Mouse (Mus musculus) limb, embryonic 13.5 days (tissue): Measurements from ENCODE around the gene Zbtb45. TPM values are rescaled to one million over a fixed set of nuclear protein-coding genes. Genes with fewer than 3 reads are reported as not detected.

Experiments
- ATAC-seq: fragments of 200-750 bp; cut with Nextera tagmentation; 2 replicates; pipeline ENCODE4 v1.8.0; 2017; ENCODE audit warnings: low read depth, moderate number of reproducible peaks, moderate TSS enrichment; ENCODE audit not compliant: low FRiP score
- H3K27ac ChIP-seq: fragments of 300-500 bp; sonication (generic); 2 replicates; pipeline ENCODE4 v1.5.1; 2015; ENCODE audit warnings: inconsistent platforms, mild to moderate bottlenecking, moderate library complexity
- H3K27me3 ChIP-seq: fragments of 300-500 bp; sonication (generic); 2 replicates; pipeline ENCODE4 v1.6.1; 2015; ENCODE audit warnings: mild to moderate bottlenecking, inconsistent platforms
- H3K36me3 ChIP-seq: fragments of 300-500 bp; sonication (generic); 2 replicates; pipeline ENCODE4 v1.6.1; 2015; ENCODE audit warnings: inconsistent platforms, mild to moderate bottlenecking, moderate library complexity
- H3K4me1 ChIP-seq: fragments of 300-500 bp; sonication (generic); 2 replicates; pipeline ENCODE4 v1.6.1; 2015; ENCODE audit warnings: inconsistent platforms
- H3K4me2 ChIP-seq: fragments of 300-500 bp; sonication (generic); replicated peaks from 2 replicates; pipeline ENCODE4 v1.6.1; 2015; ENCODE audit warnings: inconsistent platforms, mild to moderate bottlenecking, moderate library complexity
- H3K4me3 ChIP-seq: fragments of 300-500 bp; sonication (generic); 2 replicates; pipeline ENCODE4 v1.5.1; 2015; ENCODE audit warnings: moderate library complexity, mild to moderate bottlenecking, inconsistent platforms
- H3K9ac ChIP-seq: fragments of 300-500 bp; sonication (generic); 2 replicates; pipeline ENCODE4 v1.6.1; 2015; ENCODE audit warnings: mild to moderate bottlenecking, inconsistent platforms
- H3K9me3 ChIP-seq: fragments of 300-500 bp; sonication (generic); 2 replicates; pipeline ENCODE4 v1.6.1; 2016; ENCODE audit warnings: inconsistent platforms
- WGBS: fragments of 180-500 bp; shearing (Covaris S2); methylation state at CpG from one replicate; pipeline ENCODE4 v1.1.7; 2015; 5-methylcytosine and 5-hydroxymethylcytosine counted together
- polyA plus RNA-seq: library from polyadenylated mRNA; unstranded; fragments of >200 nt; fragmentation: Nextera tagmentation; extraction: Ambion mirVana; gene quantifications from 2 replicates; pipeline ENCODE4 v1.2.1, GENCODE M21; 2015

The Zbtb45 gene
- polyA plus RNA-seq, 1 experiment from 2014 or later = 28.0 TPM

DNA sequence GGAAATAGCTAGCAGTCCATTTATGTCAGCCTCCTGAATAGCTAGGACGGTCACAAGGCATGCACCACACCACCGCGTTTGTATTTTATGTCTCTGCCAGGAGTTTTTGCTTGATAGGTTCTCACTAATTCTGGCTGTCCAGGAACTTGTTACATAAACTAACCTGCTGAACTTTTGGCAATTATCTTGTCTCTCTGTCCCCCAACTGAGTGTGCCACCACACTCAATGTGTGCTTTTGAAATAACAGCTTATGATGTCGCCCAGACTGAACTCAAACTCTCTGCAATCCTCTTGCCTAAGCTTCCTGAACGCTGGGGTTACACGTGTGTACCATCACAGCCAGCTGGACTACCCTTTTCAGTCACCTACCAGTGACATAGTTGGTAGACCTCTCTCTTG lies 32.7 kb upstream of the Zbtb45 start:
- Histone ChIP-seq H3K4me2 (no peak overlapping the region), H3K9me3 (0 out of 2 replicates have a peak, but pooled peaks cover 6% of the 10 kb centered on the region), H3K4me1 (peaks cover 24% of the 10 kb centered on the region), H3K4me3 (no peak overlapping the region), H3K27ac (no peak overlapping the region), H3K27me3 (peaks cover 53% of the 10 kb centered on the region), H3K9ac (no peak overlapping the region), H3K36me3 (no peaks in the 10 kb centered on the region)
- ATAC-seq = no peak
- WGBS = 79% methylated on average over 6 of the region's 6 CpGs

GRCm38 (mm10) chr7:13041256-13041655 lies 31.4 kb upstream of the Zbtb45 start:
- H3K27me3 ChIP-seq = peaks cover 53% of the 10 kb centered on the region
- H3K27ac ChIP-seq = no peak overlapping the region
- no peak overlapping the region for H3K4me2 ChIP-seq
- H3K4me3 ChIP-seq = no peak overlapping the region
- WGBS = 67% methylated on average over 1 of the region's 1 CpGs
- H3K36me3 ChIP-seq = peaks cover 3% of the 10 kb centered on the region
- H3K9ac ChIP-seq = no peak overlapping the region
- H3K9me3 ChIP-seq = 0 out of 2 replicates have a peak, but pooled peaks cover 6% of the 10 kb centered on the region
- H3K4me1 ChIP-seq = peaks cover 32% of the 10 kb centered on the region
- no peak for ATAC-seq

- ATAC-seq = no peak
- Histone ChIP-seq H3K27ac (no peak overlapping the region), H3K9me3 (0 out of 2 replicates have a peak, but pooled peaks cover 6% of the 10 kb centered on the region), H3K4me2 (peak overlapping the region; percentile 88), H3K4me1 (peaks cover 44% of the 10 kb centered on the region), H3K4me3 (peak overlapping the region; percentile 81), H3K9ac (peak overlapping the region; percentile 97), H3K36me3 (peaks cover 17% of the 10 kb centered on the region), H3K27me3 (peaks cover 37% of the 10 kb centered on the region)
- 89% methylated on average over 1 of the region's 1 CpGs for WGBS
These were observed 29.3 kb upstream of the Zbtb45 start for GRCm38 (mm10) chr7:13039181-13039580.

DNA sequence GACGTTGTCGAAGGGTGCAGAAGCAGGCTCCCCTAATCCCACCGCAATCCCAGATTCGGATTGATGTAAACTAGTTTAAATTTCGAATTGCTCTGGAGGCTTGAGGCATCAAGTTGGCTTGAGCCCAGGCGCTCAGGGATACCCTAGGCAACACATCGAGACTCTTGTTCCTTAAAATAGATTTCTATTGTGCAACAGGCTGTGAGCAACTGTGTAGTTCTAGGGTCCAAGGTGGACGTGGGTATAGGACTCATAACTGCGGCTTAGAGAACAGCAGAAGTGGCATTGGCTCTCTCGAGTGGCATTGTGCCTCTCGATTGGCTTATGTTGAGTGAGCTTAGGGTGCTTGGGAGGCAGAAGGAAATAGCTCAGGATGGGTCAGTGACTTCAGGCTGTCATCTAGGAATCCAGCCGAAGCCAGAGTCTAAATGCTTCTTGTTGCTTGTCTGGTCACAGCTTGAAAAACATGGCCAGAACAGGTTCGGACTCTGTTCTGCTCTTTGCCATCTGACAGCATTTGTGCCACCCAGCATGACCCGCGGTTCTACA lies 28.9 kb upstream of the Zbtb45 start:
- peak overlapping the region; percentile 88 for H3K4me2 ChIP-seq
- peaks cover 43% of the 10 kb centered on the region for H3K4me1 ChIP-seq
- 23% methylated on average over 15 of the region's 15 CpGs for WGBS
- peaks cover 32% of the 10 kb centered on the region for H3K27me3 ChIP-seq
- no peak for ATAC-seq
- peak overlapping the region; percentile 81 for H3K4me3 ChIP-seq
- H3K36me3 ChIP-seq = peaks cover 18% of the 10 kb centered on the region
- peak overlapping the region; percentile 97 for H3K9ac ChIP-seq
- 0 out of 2 replicates have a peak, but pooled peaks cover 6% of the 10 kb centered on the region for H3K9me3 ChIP-seq
- H3K27ac ChIP-seq = peak overlapping the region; percentile 99

DNA sequence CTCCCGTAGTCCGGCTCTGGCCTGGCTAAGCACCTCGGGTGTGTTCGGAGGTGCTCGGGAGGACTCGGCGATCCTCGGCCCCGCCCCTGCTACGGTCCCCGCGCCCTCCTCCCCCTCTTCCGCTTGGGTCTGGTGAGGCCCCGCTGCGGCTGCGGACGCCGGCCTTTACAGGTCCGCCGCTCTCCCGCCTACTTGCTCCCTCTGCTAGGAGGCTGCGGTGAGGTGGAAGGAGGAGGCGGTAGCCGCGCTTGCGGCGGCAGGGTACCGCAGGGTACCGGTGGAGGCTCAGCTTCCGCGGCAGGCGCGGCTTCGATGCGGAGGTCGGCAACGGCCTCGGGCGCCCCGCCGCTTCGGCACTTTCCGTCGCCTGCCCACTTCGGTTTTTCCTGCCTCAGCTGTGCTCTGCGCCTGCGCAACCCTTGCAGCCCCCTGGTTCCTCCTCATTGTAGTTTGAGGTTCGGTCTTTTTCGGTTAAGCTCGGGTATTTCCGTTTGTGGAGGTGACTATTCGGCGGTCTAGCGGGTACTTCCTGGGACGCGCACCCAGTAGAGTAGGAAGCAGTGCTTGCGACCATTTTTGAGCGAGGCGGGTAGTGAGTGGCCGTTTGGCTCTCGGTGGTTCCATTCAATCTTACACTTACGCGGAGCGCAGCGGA lies 28.2 kb upstream of the Zbtb45 start, which contains the start of gene Ube2m:
Gene Ube2m (minus strand): TSS at position 375 of the 655 bp plus-strand sequence.
- peaks cover 25% of the 10 kb centered on the region for H3K27me3 ChIP-seq
- H3K4me3 ChIP-seq = peak within 1 kb of the TSS; percentile 81
- peaks cover 24% of the 10 kb centered on the region for H3K36me3 ChIP-seq
- peak within 1 kb of the TSS; percentile 97 for H3K9ac ChIP-seq
- H3K27ac ChIP-seq = peak within 1 kb of the TSS; percentile 99
- peak within 1 kb of the TSS; percentile 88 for H3K4me2 ChIP-seq
- 0 out of 2 replicates have a peak, but pooled peaks cover 2% of the 10 kb centered on the region for H3K9me3 ChIP-seq
- peaks cover 44% of the 10 kb centered on the region for H3K4me1 ChIP-seq
- peak; percentile 92 for ATAC-seq
- WGBS = under 1% methylated on average over 56 of the region's 65 CpGs

DNA sequence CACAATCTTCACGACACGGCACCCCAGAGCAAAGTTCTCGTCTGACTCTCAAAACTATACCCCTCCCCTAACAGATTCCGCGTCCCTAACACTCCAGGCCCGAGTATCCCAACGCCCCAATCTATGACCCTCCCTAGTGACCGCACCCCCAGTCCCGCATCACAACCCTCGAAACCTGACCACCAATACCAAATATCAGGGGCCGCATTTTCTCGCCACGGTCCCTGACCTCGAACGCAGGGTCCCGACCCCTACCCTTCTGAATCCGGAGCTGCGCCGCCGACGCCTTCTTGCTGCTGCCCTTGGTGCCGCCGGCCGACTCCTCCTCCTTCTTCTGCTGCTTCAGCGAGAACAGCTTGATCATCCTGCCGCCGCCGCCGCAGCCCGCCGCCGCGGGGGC lies 27.5 kb upstream of the Zbtb45 start:
- no peak for ATAC-seq
- H3K4me2 ChIP-seq = peak overlapping the region; percentile 88
- WGBS = 1% methylated on average over 31 of the region's 33 CpGs
- H3K27me3 ChIP-seq = peaks cover 19% of the 10 kb centered on the region
- H3K36me3 ChIP-seq = peaks cover 29% of the 10 kb centered on the region
- peak overlapping the region; percentile 81 for H3K4me3 ChIP-seq
- H3K9me3 ChIP-seq = no peaks in the 10 kb centered on the region
- H3K27ac ChIP-seq = peak overlapping the region; percentile 99
- H3K4me1 ChIP-seq = peaks cover 47% of the 10 kb centered on the region
- peak overlapping the region; percentile 97 for H3K9ac ChIP-seq

DNA sequence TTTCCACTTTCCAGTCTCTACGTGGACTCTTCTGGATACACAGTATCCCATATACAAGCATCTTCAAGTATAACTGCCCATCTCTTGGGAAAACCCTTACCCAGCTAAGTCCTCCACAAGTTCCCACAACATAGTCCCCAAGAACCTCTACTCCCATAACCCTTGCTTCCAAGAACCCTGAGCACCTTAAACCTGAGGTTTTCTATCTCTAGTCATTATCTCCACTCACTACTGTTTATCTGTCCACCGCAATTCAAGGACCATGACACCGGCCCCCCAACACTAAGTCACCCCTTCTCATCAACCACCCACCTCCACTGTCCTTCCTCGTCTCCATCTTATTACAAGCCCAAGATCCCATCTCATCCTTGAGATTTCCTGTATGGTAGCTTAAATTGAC lies 27.0 kb upstream of the Zbtb45 start:
- Histone ChIP-seq H3K27me3 (peaks cover 13% of the 10 kb centered on the region), H3K9me3 (no peaks in the 10 kb centered on the region), H3K4me1 (peaks cover 47% of the 10 kb centered on the region), H3K4me3 (peak overlapping the region; percentile 81), H3K27ac (no peak overlapping the region), H3K36me3 (peaks cover 35% of the 10 kb centered on the region), H3K4me2 (peak overlapping the region; percentile 88), H3K9ac (peak overlapping the region; percentile 97)
- no peak for ATAC-seq
- WGBS = 39% methylated on average over 4 of the region's 4 CpGs

- 84% methylated on average over 17 of the region's 17 CpGs for WGBS
- no peaks in the 10 kb centered on the region for H3K27me3 ChIP-seq
- no peaks in the 10 kb centered on the region for H3K9me3 ChIP-seq
- H3K9ac ChIP-seq = peak overlapping the region; percentile 97
- H3K4me1 ChIP-seq = peaks cover 47% of the 10 kb centered on the region
- peaks cover 50% of the 10 kb centered on the region for H3K36me3 ChIP-seq
- peak overlapping the region; percentile 61 for H3K4me3 ChIP-seq
- no peak for ATAC-seq
- peak overlapping the region; percentile 88 for H3K4me2 ChIP-seq
- H3K27ac ChIP-seq = peak overlapping the region; percentile 58; the same call in 1 of the 2 replicates
These were observed 25.5 kb upstream of the Zbtb45 start for GRCm38 (mm10) chr7:13035211-13035855.

- peak within 1 kb of the TSS; percentile 61 for H3K4me3 ChIP-seq
- peak; percentile 79 for ATAC-seq
- H3K27me3 ChIP-seq = no peaks in the 10 kb centered on the region
- peak within 1 kb of the TSS; percentile 97 for H3K9ac ChIP-seq
- H3K27ac ChIP-seq = peak within 1 kb of the TSS; percentile 92
- WGBS = under 1% methylated on average over 45 of the region's 45 CpGs
- peak within 1 kb of the TSS; percentile 88 for H3K4me2 ChIP-seq
- H3K36me3 ChIP-seq = peaks cover 59% of the 10 kb centered on the region
- no peaks in the 10 kb centered on the region for H3K9me3 ChIP-seq
- peaks cover 47% of the 10 kb centered on the region for H3K4me1 ChIP-seq
These were observed 24.5 kb upstream of the Zbtb45 start, which contains the start of gene Chmp2a for GRCm38 (mm10) chr7:13034148-13034977. Gene Chmp2a, minus strand, starts transcription at chr7:13034807.

DNA sequence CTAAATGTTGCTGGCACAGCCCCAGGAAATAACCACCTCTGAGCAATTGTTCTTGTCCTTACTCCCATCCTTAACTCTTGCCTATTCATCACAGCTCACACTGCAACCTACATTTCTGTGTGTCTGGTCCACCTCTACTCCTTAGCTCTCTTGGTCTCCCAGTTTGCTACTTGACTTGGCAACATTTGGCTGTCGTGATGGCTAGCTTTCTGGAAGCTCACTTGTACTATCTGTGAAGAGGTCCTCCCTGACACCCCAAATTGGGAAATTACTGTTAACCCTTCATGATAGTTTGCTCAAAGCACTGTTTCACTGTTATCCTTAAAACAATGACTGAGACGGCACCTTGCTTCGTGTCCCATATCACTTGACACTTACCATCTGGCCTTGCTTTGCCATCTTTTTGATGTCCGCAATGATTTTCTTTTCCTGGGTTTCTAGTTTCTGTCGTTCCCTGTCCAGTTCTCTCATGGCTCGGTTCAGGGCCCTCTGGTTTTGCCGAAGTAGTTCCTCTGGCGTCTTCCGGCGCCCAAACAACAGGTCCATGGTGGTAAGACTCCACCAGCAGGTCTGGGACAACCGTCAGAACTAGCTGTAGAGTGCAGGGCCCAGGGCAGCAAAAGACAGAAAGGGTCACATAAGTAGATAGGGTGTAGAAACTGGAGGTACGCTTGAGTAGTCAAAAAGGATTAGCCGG lies 23.8 kb upstream of the Zbtb45 start:
- no peak for ATAC-seq
- Histone ChIP-seq H3K4me3 (peak overlapping the region; percentile 61), H3K36me3 (peaks cover 67% of the 10 kb centered on the region), H3K9ac (peak overlapping the region; percentile 83), H3K9me3 (no peaks in the 10 kb centered on the region), H3K4me2 (peak overlapping the region; percentile 88), H3K27me3 (no peaks in the 10 kb centered on the region), H3K4me1 (peaks cover 40% of the 10 kb centered on the region), H3K27ac (peak overlapping the region; percentile 92)
- WGBS = 52% methylated on average over 13 of the region's 13 CpGs

- Histone ChIP-seq H3K36me3 (peaks cover 78% of the 10 kb centered on the region), H3K9me3 (no peaks in the 10 kb centered on the region), H3K4me1 (peaks cover 39% of the 10 kb centered on the region), H3K27me3 (no peaks in the 10 kb centered on the region), H3K4me3 (no peak overlapping the region), H3K27ac (no peak overlapping the region), H3K9ac (peak overlapping the region; percentile 31; the same call in 1 of the 2 replicates), H3K4me2 (no peak overlapping the region)
- ATAC-seq = no peak
- 92% methylated on average over 7 of the region's 7 CpGs for WGBS
These were observed 22.7 kb upstream of the Zbtb45 start for GRCm38 (mm10) chr7:13032541-13032940.
